Comparison of ENCODE assay signal across 15 mouse cellular contexts in the genomic region with DNA sequence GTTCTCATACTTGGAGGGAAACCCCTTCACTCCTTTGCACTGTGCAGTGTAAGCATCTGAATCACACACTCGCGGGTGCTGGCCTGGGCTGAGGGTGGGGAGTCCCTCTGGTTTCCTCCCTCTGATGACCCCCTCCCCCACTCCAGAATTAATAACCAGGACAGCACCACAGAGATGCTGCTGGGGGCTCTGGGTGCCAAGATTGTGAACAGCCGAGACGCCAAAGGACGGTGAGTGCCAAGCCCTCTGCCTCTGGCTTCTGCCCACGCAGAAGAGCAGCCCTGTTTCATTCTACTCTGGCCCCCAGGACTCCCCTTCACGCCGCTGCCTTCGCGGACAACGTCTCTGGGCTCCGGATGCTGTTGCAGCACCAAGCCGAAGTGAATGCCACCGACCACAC. TPM values are rescaled to one million over a fixed set of nuclear protein-coding genes. Genes with fewer than 3 reads are reported as not detected.
"Had no signal": no experiment of that assay in that cellular context is flagged by ENCODE, and none has a peak within 500 bp of the region (broad histone marks: within the 10 kb centered on the region; RNA-seq: fewer than 3 reads in every experiment).

No protein-coding gene starts in this region.

- H3K4me3 ChIP-seq: kidney, embryonic 15.5 days; limb, embryonic 12.5 days; liver, embryonic 15.5 days had no signal

- H3K4me1 ChIP-seq: limb, embryonic 12.5 days had no signal

- H3K9me3 ChIP-seq: kidney, embryonic 15.5 days; limb, embryonic 12.5 days; liver, embryonic 15.5 days had no signal

- H3K9ac ChIP-seq: kidney, embryonic 15.5 days; liver, embryonic 15.5 days had no signal

- H3K27ac ChIP-seq: kidney, embryonic 15.5 days; limb, embryonic 12.5 days; liver, embryonic 15.5 days had no signal

- DNase-seq: kidney, adult 2 months; kidney, postnatal 14 days; layer of hippocampus, adult 9-11 months; layer of hippocampus, postnatal 36 days; liver; lung, adult 2 months; lung, postnatal 36 days; right cerebral cortex, postnatal 4 days; spleen, adult 18-20 months; thymus, postnatal 4 days had no signal

RNA-seq across cellular contexts. Expression of a gene that starts 12.1 kb away (rescaled TPM):
- total RNA-seq: layer of hippocampus, postnatal 36 days; left cerebral cortex, postnatal 36 days; megakaryocyte progenitor cell, adult 5-6 weeks had no signal
